Mouse (Mus musculus) embryo, embryonic 10.5 days (tissue): ENCODE results near the gene Pdk3.

Source experiments
- DNase-seq: peaks from one replicate; pipeline ENCODE4 v3.0.0-alpha.2; 2015; ENCODE audit warnings: low spot score

Gene Pdk3

DNA sequence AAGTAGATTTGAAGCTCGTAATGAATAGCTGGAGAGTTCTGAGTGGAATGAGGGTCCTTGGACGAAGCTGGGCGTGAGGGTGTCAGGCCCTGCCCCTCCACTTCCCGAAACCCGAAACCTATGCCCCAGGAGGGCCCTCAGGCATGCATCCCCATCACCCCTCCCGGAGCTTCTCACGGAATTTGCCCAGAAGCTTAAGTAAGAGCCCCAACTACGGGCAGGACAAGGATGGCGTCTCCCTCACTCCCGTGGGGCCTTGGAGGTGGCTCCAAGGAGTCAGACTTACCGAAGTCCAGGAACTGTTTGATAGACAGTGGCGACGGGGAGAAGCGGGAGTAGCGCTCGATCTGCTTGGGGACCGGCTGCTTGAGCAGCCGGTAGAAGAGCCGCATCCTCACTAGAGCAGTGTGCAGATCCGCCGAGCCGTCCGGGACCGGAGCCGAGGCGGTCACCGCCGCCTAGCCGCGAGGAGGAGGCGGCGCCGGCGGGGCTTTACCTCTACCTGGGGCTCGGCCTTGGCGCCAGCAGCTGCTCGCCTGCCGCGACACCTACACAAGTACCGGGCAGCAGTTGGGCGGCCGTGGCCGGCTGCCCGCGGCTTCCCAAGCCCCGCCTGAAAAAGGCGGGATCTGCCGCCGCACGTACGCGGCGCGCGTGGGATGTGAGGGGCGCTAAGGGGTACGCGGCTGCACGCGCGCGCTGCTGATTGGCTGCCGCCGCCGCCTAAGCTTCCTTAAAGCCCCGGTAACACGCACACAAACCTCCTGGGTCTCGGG, at the start of gene Pdk3:
Gene Pdk3 (minus strand): TSS at position 641 of the 776 bp plus-strand sequence.
- DNase-seq: peak; percentile 86

DNA sequence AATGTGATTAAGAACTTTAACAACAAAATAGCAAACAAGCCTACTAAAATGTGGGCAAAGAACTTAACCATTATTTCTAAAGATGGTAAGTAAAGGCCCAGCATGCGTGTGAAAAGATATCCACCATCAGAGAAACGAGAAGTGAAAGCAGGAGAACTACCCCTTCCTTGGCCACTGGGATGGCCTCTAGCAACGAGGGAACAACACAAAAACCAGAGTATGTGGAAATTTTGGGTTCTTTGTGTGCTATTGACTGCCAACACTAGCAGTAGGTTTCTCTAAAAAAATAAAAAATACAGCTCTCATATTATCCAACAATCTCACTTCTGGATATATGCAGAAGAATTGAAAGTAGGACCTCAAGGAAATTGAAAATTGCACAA, 45.6 kb upstream of the Pdk3 start:
- DNase-seq: no peak

DNA sequence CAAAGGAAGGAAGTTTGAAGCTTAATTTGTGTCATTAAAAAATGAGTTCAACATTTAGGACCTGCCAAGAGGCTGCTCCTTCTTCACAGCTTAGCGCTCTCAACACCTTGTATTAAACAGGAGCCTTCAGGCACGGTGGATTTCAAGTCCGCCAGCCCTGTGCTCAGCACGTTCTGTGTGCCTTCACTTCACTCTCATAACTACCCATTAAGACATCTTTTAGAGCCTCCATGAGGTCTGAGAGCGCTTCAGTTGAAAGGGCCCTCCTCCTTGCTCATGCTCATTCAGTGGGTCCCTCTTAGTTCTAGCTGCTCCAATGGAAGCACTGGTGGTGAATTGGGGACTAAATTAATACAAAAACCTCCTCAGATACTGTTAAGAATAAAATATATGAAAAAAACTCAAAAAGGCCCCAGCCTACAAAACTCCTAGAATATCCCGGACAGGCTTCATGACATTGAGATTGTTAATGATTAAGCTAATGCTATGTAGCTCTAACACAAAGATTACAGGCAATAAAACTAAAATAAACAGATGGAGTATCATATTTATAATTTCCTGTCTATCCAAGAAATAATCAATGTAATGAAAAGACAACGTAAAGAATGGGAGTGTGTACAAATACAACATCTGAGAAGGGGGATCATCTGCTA, 45.1 kb upstream of the Pdk3 start:
- no peak for DNase-seq

DNA sequence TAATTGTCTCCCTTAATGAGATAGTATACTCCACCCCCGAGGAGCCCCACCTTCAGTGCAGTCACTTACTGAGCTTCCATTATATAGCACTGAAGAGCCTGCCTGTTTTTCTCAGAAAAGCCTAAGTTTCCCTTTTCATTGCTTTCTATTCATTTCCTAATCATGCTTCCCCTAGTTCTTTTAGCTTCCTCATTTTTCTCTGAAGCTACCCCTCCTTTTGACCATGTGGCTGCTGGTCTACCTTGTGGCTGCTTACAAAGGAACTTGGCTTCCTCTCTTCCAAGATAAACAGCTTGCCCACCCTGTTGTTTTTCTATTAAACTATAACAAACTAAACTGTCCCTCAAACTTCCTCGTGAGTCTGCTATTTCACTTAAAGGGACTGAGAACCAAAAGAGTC, 31.4 kb upstream of the Pdk3 start:
- no peak for DNase-seq

GRCm38 (mm10) chrX:93862525-93863086, 30.6 kb upstream of the Pdk3 start:
- DNase-seq: no peak

DNA sequence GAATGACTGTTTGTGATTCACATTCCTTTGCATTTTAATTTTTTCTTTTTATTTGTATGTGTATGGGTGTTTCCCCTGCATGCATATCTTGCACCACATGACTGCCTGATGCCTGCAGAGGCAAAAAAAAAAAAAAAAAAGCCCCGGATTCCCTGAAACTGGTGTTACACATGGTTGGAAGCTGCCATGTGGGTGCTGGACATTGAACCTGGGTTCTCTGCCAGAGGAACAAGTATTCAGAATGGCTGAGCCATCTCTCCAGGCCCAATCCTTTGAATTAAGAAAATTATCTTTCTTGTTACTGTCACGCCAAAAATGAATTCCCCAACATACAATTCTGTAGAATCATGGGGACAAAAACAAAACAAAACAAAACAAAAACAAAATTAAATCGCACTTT, 25.8 kb upstream of the Pdk3 start:
- DNase-seq: no peak

GRCm38 (mm10) chrX:93832337-93832884, 410 bp upstream of the Pdk3 start:
- DNase-seq: no peak

DNA sequence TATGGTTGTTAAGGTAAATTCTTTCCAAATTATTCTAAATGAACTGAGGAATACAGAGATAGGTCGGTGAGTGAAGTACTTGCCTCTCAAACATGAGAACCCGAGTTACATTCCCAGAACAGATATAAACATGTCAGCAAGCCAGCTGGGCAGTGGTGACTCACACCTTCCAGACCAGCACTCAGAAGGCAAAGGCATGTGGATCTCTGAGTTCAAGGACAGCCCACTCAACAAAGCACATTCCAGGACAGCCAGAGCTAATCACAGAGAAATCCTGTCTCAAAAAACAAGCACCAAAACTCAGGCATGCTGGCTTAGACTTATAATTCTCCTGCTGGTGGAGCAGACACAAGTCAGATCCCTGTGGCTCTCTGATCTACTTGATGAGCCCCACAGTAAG, 6.2 kb downstream of the Pdk3 start:
- no peak for DNase-seq

GRCm38 (mm10) chrX:93808040-93808439, 24.0 kb downstream of the Pdk3 start:
- no peak for DNase-seq

- DNase-seq: peak; percentile 51
These were observed 38.8 kb downstream of the Pdk3 start for GRCm38 (mm10) chrX:93793168-93793567.

DNA sequence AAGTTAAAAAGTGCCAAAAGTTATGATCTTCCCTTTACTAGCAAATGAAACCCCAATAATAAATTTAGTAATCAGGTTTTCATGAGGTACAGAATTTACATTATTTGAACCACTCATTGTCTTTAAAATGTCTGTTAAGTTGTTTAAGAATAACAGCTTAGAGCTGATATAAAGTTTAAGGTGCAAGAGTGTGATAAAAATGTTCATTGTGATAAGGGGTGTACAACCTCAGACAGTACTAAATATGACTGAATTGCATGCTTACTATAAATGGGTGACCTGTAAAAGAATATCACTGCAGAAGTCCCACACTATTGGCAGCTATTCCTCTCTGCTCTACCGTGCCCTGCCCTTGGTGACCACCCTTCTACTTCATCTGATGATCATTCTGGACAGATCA, 42.4 kb downstream of the Pdk3 start:
- DNase-seq: no peak

GRCm38 (mm10) chrX:93760770-93761169, 71.2 kb downstream of the Pdk3 start:
- no peak for DNase-seq

DNA sequence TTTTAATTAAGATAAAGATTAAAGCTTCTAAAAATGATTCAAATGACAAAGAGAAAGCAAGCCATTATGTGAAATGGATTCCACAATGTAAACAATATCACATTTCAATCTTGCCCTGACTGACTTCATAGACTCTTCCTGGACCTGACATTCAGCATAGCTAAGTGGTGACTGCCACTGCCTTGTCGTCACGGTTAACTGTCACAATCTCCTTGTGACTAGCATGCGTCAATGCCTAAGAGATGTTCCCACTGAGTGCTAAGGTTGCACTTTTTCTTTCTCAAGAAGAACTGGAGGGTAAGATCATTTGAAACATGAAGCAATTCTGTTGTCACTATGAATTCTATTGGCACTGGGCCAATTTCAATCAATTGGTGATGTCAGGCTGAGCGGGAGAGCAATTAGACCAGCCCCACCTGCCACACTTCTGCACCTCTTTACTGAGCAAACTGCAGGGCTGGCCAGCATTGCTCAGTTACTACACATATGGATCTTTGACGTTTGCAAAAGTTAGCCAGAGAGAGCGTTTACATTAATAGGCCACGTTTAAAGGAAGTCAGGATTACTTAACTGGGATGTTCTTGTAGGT, 75.0 kb downstream of the Pdk3 start:
- DNase-seq: no peak

DNA sequence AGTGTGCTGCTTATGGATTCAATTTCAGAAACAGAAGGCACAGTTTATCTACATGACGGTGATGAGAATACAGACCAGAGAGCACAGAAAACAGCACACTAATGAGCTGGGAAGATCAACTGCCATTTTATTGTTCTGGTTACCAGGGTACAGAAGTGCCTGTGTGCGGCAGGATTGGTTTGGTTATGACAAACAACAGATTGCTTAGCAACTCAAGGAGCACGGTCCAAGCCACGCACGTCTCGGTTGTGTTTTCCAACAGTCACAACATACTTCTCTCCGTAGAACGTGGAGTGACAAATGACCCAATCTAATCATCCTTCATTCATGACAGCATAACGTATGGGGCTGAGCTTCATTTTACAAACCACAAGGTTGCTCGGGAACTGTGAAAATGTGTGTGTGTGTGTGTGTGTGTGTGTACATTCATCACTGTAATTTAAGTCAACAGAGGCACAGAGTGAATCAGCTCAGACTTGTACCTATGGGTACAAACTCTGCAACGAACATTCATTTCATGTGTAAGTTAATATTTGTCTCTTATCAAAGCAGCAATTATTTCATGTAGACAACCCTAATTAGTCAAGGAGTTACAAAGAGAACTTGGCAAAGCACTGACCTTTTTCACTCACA, 76.7 kb downstream of the Pdk3 start:
- DNase-seq: peak; percentile 9

GRCm38 (mm10) chrX:93750566-93750965, 81.4 kb downstream of the Pdk3 start:
- no peak for DNase-seq

DNA sequence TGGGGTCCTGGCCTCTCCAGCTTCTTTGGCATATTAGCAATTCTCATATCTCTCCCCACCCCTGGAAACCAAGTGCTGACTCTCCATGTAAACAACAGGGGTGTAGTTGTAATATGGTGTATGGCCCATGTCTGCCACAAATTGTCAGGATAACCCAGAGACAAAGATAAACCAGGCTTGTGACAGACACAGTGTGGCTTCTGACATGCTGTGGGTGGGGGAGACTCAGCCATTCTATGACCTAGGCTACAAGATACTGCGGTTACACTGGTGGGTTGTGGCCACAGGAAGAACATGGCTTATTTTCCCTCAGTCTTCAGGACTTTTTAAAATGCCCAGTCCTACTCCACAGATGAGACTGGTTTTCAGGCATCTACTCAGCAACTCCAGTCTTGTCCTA, 82.8 kb downstream of the Pdk3 start:
- DNase-seq: no peak

DNA sequence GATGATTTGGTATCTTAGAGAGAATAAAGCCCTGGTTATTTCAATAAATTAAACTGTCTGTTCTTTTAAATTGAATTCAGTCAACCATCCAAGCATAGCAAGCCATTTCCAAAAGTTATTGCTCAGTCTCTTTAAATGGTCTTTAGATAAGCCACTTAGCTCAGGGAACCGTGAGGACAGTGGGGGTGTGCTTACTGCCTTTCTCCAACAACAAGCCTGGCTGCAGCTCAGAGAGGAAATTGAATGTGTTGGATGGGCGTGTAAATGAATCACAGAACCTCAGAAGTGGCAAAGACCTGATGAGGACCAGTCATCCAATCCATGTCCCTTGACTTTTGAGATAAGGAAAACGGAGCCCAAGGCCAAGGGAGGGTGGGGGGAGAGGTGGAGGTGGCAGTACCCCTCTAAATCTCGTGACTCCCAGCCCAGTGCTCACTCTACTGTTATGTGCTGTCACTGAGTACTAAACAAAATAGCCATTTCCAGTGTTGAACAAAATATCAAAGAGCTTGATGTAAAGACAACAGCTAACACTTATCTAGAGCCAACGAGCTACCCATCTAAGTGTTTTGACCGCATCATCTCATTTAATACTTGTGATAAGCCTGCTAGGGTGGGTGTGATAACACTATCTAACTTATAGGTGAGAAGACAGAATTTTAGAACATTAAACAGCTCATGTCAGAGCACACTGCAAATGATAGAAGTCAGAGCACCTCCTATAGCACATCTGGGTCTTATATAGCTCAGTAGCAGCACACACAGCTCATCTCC, 98.8 kb downstream of the Pdk3 start:
- DNase-seq: no peak

DNA sequence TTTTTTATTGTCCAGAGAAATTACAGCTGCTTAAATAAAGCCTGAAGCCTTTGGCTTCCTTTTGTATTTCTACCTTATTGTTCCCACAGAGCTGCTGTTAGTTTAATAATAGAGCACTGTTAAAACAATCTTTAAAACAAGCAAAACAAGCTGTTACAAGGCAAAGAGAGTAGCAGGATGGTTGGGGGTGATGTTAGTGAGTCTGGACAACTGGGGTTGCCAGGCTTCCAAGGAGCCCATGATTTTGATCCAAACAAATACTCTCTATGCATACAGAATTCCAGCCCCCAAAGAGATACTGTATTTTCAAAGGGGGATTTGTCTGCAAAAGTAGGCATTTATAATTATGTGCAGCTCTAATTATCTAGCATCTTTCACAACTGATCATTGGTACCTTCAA, 99.6 kb downstream of the Pdk3 start:
- no peak for DNase-seq

- DNase-seq: no peak
These were observed 101.1 kb downstream of the Pdk3 start for GRCm38 (mm10) chrX:93730854-93731253.

DNA sequence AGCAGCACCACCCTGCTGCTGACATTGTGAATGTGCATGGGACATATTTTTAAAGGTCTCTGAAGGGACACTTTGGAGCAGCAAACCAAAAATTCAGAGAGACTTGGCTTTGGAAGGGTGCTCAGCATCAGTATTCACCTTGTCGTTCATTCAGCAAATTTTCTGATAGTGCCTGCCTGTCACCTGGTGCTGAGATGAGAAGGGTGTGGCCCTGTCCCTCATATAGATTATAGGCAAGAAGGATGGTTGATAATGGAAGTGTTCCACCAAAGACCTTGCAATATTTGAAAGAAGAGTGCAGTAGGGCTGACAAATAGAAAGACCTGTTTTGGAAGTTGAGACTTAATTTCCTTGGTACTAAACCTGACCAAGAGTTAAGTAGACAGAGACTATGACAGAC, 102.5 kb downstream of the Pdk3 start:
- no peak for DNase-seq
